Mouse (Mus musculus) small intestine, adult 2 months (tissue): ENCODE data around the gene Lrrc1. TPM values are rescaled to one million over a fixed set of nuclear protein-coding genes. Genes with fewer than 3 reads are reported as not detected.

Experiments
- H3K27ac ChIP-seq: fragments of 200-500 bp; 2 replicates; pipeline ENCODE4 v1.5.1; 2012; ENCODE audit warnings: low read depth, low read length, control low read depth, inconsistent platforms; ENCODE audit not compliant: insufficient read depth
- H3K27me3 ChIP-seq: fragments of 200-500 bp; 2 replicates; pipeline ENCODE4 v1.6.1; 2012; ENCODE audit warnings: mild to moderate bottlenecking, moderate library complexity, low read length, inconsistent platforms; ENCODE audit not compliant: control insufficient read depth, insufficient read depth
- H3K36me3 ChIP-seq: fragments of 200-500 bp; 2 replicates; pipeline ENCODE4 v1.6.1; 2012; ENCODE audit warnings: mild to moderate bottlenecking, low read length, control low read depth, inconsistent platforms; ENCODE audit not compliant: control insufficient read depth, insufficient read depth
- H3K4me1 ChIP-seq: fragments of 200-500 bp; 2 replicates; pipeline ENCODE4 v1.6.1; 2012; ENCODE audit warnings: low read length, inconsistent platforms, mixed read lengths; ENCODE audit not compliant: control insufficient read depth, insufficient read depth, insufficient read length
- H3K4me3 ChIP-seq: fragments of 200-500 bp; 2 replicates; pipeline ENCODE4 v1.5.1; 2012; ENCODE audit warnings: low read depth, mild to moderate bottlenecking, control low read depth, inconsistent platforms, low read length, moderate library complexity
- CTCF ChIP-seq: fragments of 200-500 bp; IDR thresholded peaks from 2 replicates; pipeline ENCODE4 v1.5.1; 2012; ENCODE audit warnings: low read depth, mild to moderate bottlenecking, control low read depth, inconsistent platforms, low read length, moderate library complexity, mixed read lengths; ENCODE audit not compliant: insufficient replicate concordance, insufficient read length; ENCODE audit errors: extremely low read depth
- POLR2A ChIP-seq: fragments of 200-500 bp; IDR thresholded peaks from 2 replicates; pipeline ENCODE4 v1.6.1; 2012; ENCODE audit warnings: low read depth, mild to moderate bottlenecking, control low read depth, inconsistent platforms, low read length, moderate library complexity
- WGBS: fragments of 180-500 bp; shearing (Covaris S2); methylation state at CpG from one replicate; pipeline ENCODE4 v1.1.7; 2018; 5-methylcytosine and 5-hydroxymethylcytosine counted together
- polyA plus RNA-seq: library from polyadenylated mRNA; depleted of rRNA; stranded (reverse); fragments of >200 nt; gene quantifications from 2 replicates; pipeline ENCODE4 v1.2.3, GENCODE M21; 2012

Gene Lrrc1
- polyA plus RNA-seq, 1 experiment = 112 TPM

DNA sequence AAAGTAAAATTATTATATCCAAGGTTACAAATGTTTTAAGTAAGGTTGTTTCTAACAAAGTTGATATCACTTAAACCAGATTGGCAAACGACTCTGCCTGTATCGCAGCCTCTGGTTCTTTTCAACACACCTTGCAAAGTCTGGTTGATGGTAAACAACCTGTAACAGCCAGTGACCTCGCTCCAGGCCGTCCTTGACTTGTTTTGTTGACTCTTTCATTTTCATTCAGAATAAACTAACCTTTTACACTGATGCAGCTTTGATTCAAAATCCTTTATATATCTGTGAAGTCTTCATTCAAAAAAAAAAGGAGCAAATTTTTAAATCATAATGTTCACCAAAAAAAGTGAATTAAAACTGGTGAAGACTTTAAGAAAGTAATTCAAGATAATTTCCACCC lies 147.6 kb downstream of the Lrrc1 start:
- H3K4me3 ChIP-seq = no peak overlapping the region
- WGBS = 49% methylated on average over 4 of the region's 4 CpGs
- no peaks in the 10 kb centered on the region for H3K4me1 ChIP-seq
- no peaks in the 10 kb centered on the region for H3K27me3 ChIP-seq
- TF ChIP-seq POLR2A (no peak), CTCF (no peak)
- H3K27ac ChIP-seq = no peak overlapping the region
- H3K36me3 ChIP-seq = no peaks in the 10 kb centered on the region

DNA sequence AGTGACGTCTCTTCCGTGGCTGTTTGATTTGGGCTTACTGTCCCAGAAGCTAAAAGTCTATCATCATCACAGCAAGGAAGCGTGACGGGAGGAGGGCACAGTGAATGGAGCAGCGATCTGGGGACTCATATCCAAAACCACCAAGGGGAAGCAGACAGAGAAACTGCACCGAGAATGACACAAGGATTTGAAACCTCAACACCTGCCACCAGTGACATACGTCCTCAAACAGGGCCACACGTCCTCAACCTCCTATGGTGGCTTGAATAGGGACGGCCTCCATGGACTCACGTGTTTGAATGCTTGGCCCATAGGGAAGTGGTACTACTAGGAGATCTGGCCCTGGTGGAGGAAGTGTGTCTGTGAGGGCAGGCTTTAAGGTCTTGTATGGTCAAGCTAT lies 153.4 kb downstream of the Lrrc1 start:
- Histone ChIP-seq H3K36me3 (no peaks in the 10 kb centered on the region), H3K4me1 (no peaks in the 10 kb centered on the region), H3K4me3 (no peak overlapping the region), H3K27me3 (no peaks in the 10 kb centered on the region), H3K27ac (no peak overlapping the region)
- TF ChIP-seq POLR2A (no peak), CTCF (no peak)
- 90% methylated on average over 10 of the region's 10 CpGs for WGBS

DNA sequence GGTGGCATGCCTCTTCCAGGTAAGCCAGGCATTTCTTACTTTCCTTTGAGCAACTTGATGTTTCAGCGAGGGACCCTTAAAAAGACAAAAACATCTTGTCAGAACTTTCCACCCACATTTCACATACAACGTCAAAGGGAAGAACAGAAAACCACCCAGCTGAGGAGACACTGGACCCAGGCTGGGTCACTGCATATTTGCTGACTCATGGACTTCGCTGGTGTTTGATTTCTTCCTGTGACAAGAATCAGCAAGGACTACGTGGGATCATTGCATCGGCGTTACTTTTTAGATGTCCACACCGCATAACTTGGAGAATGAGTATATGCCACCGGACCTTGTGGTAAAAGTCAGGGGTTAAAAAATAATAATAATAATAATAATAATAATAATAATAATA lies 155.7 kb downstream of the Lrrc1 start:
- WGBS = 69% methylated on average over 8 of the region's 8 CpGs
- no peak overlapping the region for H3K4me3 ChIP-seq
- H3K36me3 ChIP-seq = no peaks in the 10 kb centered on the region
- H3K4me1 ChIP-seq = no peaks in the 10 kb centered on the region
- H3K27ac ChIP-seq = no peak overlapping the region
- H3K27me3 ChIP-seq = no peaks in the 10 kb centered on the region
- TF ChIP-seq POLR2A (no peak), CTCF (no peak)

DNA sequence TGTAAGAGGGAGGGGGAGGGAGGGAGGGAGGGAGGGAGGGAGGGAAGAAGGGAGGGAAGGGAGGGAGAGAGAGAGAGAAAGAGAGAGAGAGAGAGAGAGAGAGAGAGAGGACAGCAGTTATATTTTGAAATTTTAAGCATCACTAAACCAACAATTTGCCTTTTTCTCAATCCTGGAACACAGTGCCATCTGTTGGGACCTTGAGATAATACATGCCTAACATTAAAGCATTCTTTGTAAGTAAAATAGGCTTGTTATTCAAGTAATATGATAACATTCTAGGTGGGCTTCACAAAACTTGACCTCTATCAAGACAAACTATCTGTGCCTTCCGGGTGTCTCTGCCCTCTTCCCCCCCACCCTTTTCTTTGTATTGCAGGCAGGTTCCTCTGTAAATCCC lies 157.9 kb downstream of the Lrrc1 start:
- TF ChIP-seq POLR2A = no peak
- TF ChIP-seq CTCF = no peak

DNA sequence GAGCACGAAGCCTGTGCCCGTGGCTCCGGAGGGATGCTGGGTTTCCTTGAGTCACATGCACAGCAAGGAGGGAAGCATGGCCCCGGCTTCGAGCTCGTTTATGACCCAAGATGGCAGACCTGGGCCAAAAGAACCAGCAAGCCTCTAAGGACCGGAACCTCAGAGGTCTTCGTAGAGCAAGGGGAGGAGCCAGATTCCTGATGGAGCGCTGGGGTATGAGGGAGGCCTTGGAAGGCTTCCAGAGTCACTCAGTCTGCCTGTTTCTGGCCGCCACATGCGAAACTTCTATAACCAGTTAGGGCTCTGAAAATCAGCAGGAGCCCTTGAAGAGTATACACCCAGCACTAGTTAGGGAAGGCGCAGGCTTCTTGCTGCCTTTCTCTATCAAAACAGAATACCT lies 159.1 kb downstream of the Lrrc1 start:
- WGBS = 83% methylated on average over 12 of the region's 12 CpGs
- Histone ChIP-seq H3K27ac (no peak overlapping the region), H3K4me1 (no peaks in the 10 kb centered on the region), H3K27me3 (no peaks in the 10 kb centered on the region), H3K4me3 (no peak overlapping the region), H3K36me3 (no peaks in the 10 kb centered on the region)
- TF ChIP-seq POLR2A (no peak), CTCF (no peak)

More for the DNA sequence above, 157.9 kb downstream of the Lrrc1 start:
- H3K36me3 ChIP-seq = no peaks in the 10 kb centered on the region
- no peaks in the 10 kb centered on the region for H3K4me1 ChIP-seq
- H3K4me3 ChIP-seq = no peak overlapping the region
- no peak overlapping the region for H3K27ac ChIP-seq
- WGBS = 18% methylated on average over 1 of the region's 1 CpGs
- no peaks in the 10 kb centered on the region for H3K27me3 ChIP-seq

DNA sequence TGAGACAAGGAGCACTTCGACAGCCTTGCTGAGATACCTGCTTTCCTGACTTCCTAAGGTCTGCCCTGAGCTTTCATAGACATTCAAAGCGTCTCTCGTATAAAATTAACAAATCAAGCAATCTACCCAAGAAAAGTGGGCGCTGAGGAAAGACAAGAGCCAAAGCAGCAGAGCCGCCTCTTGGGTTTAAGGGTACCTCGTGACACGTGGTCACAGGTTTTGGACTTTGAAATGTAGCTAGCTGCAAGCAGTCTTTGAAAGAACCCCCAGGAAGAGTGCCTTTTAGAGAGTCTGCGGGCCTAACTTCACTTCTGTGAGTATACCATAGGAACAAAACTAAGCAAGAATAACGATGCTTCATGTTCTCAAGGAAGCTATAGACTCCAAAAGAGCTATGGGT lies 160.0 kb downstream of the Lrrc1 start:
- no peak overlapping the region for H3K27ac ChIP-seq
- TF ChIP-seq POLR2A = no peak
- TF ChIP-seq CTCF = no peak
- H3K4me1 ChIP-seq = no peaks in the 10 kb centered on the region
- WGBS = 68% methylated on average over 9 of the region's 9 CpGs
- no peaks in the 10 kb centered on the region for H3K36me3 ChIP-seq
- H3K27me3 ChIP-seq = no peaks in the 10 kb centered on the region
- no peak overlapping the region for H3K4me3 ChIP-seq

DNA sequence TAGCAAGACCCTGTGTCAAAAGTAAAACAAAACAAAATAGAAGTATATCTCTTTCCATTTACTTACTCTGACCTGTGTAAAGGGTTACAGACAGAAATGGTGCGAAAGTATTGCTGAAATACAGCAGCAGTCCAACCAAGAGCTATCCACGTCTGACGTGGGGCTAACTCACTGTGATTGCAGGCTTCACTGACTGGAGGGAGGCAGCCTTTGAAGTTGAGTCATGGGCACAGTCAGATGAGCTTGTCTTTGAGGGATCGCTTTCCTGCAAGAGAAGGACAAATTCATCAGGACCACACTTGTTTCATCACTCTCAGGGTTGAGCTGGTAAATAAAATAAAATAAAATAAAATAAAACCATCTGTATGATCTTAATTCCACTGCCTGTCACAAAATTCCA lies 160.7 kb downstream of the Lrrc1 start:
- Histone ChIP-seq H3K4me1 (no peaks in the 10 kb centered on the region), H3K36me3 (no peaks in the 10 kb centered on the region), H3K27me3 (no peaks in the 10 kb centered on the region), H3K4me3 (no peak overlapping the region), H3K27ac (no peak overlapping the region)
- TF ChIP-seq CTCF (no peak), POLR2A (no peak)
- 92% methylated on average over 4 of the region's 4 CpGs for WGBS

DNA sequence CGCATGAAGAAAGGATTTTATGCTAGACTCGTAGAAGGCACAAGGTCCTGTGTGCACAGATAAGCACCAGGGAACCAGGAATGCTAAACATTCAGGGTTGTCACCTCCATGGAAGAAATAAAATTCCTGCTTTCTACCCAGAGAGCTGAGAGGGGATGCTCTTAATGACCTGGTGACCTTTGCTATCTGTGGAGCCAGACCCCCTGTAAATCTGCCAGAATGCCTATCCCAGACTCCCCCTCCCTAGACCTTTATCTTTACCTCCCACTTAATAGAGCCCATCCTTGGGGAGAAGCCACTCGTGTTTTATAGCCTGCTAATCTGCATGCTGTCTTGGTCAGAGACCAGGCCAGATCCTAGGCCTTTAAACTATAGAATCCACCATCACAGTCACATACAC lies 162.2 kb downstream of the Lrrc1 start:
- no peak overlapping the region for H3K27ac ChIP-seq
- no peak overlapping the region for H3K4me3 ChIP-seq
- H3K27me3 ChIP-seq = no peaks in the 10 kb centered on the region
- 50% methylated on average over 3 of the region's 3 CpGs for WGBS
- TF ChIP-seq CTCF (no peak), POLR2A (no peak)
- H3K4me1 ChIP-seq = no peaks in the 10 kb centered on the region
- no peaks in the 10 kb centered on the region for H3K36me3 ChIP-seq
